Mouse (Mus musculus) limb, embryonic 15.5 days (tissue): ENCODE data around the gene Pofut1. TPM values are rescaled to one million over a fixed set of nuclear protein-coding genes. Genes with fewer than 3 reads are reported as not detected.

Source experiments
- ATAC-seq: fragments of 200-750 bp; cut with Nextera tagmentation; 2 replicates; pipeline ENCODE4 v1.8.0; 2017; ENCODE audit warnings: low read depth, moderate TSS enrichment; ENCODE audit not compliant: insufficient number of reproducible peaks, low FRiP score, low TSS enrichment
- H3K27ac ChIP-seq: fragments of 300-500 bp; sonication (generic); 2 replicates; pipeline ENCODE4 v1.5.1; 2015; ENCODE audit warnings: moderate library complexity, mild to moderate bottlenecking, inconsistent platforms
- H3K27me3 ChIP-seq: fragments of 300-500 bp; sonication (generic); 2 replicates; pipeline ENCODE4 v1.6.1; 2015; ENCODE audit warnings: inconsistent platforms
- H3K36me3 ChIP-seq: fragments of 300-500 bp; sonication (generic); 2 replicates; pipeline ENCODE4 v1.6.1; 2015; ENCODE audit warnings: inconsistent platforms
- H3K4me1 ChIP-seq: fragments of 300-500 bp; sonication (generic); 2 replicates; pipeline ENCODE4 v1.6.1; 2015; ENCODE audit warnings: inconsistent platforms
- H3K4me2 ChIP-seq: fragments of 300-500 bp; sonication (generic); 2 replicates; pipeline ENCODE4 v1.6.1; 2015; ENCODE audit warnings: mild to moderate bottlenecking, inconsistent platforms
- H3K4me3 ChIP-seq: fragments of 300-500 bp; sonication (generic); 2 replicates; pipeline ENCODE4 v1.5.1; 2015; ENCODE audit warnings: mild to moderate bottlenecking, inconsistent platforms
- H3K9ac ChIP-seq: fragments of 300-500 bp; sonication (generic); 2 replicates; pipeline ENCODE4 v1.6.1; 2015; ENCODE audit warnings: inconsistent platforms
- H3K9me3 ChIP-seq: fragments of 300-500 bp; sonication (generic); 2 replicates; pipeline ENCODE4 v1.6.1; 2016; ENCODE audit warnings: inconsistent platforms
- WGBS: fragments of 180-500 bp; shearing (Covaris S2); methylation state at CpG from one replicate; pipeline ENCODE4 v1.1.7; 2015; 5-methylcytosine and 5-hydroxymethylcytosine counted together
- polyA plus RNA-seq: library from polyadenylated mRNA; unstranded; fragments of >200 nt; fragmentation: Nextera tagmentation; extraction: Ambion mirVana; gene quantifications from 2 replicates; pipeline ENCODE4 v1.2.1, GENCODE M21; 2015

Gene Pofut1
- polyA plus RNA-seq, 1 experiment from 2014 or later: 8.5 TPM

GRCm38 (mm10) chr2:153218516-153218915 lies 22.8 kb upstream of the Pofut1 start:
- no peak overlapping the region for H3K4me2 ChIP-seq
- no peaks in the 10 kb centered on the region for H3K27me3 ChIP-seq
- peaks cover 14% of the 10 kb centered on the region; the same call in 1 of the 2 replicates for H3K36me3 ChIP-seq
- H3K9ac ChIP-seq: no peak overlapping the region
- no peaks in the 10 kb centered on the region for H3K4me1 ChIP-seq
- ATAC-seq: no peak
- WGBS: 67% methylated on average over 3 of the region's 3 CpGs
- no peak overlapping the region for H3K4me3 ChIP-seq
- H3K27ac ChIP-seq: no peak overlapping the region
- no peaks in the 10 kb centered on the region for H3K9me3 ChIP-seq

- H3K4me2 ChIP-seq: no peak overlapping the region
- peaks cover 13% of the 10 kb centered on the region for H3K4me1 ChIP-seq
- WGBS: 93% methylated on average over 4 of the region's 4 CpGs
- no peak overlapping the region for H3K9ac ChIP-seq
- ATAC-seq: no peak
- peaks cover 14% of the 10 kb centered on the region; the same call in 1 of the 2 replicates for H3K36me3 ChIP-seq
- H3K27ac ChIP-seq: no peak overlapping the region
- no peak overlapping the region for H3K4me3 ChIP-seq
- no peaks in the 10 kb centered on the region for H3K27me3 ChIP-seq
- H3K9me3 ChIP-seq: no peaks in the 10 kb centered on the region
Measured at GRCm38 (mm10) chr2:153221620-153222019, 19.7 kb upstream of the Pofut1 start.

- H3K9ac ChIP-seq: no peak overlapping the region
- no peak overlapping the region for H3K27ac ChIP-seq
- H3K27me3 ChIP-seq: no peaks in the 10 kb centered on the region
- H3K4me1 ChIP-seq: peaks cover 13% of the 10 kb centered on the region
- H3K9me3 ChIP-seq: no peaks in the 10 kb centered on the region
- no peak overlapping the region for H3K4me3 ChIP-seq
- peaks cover 14% of the 10 kb centered on the region; the same call in 1 of the 2 replicates for H3K36me3 ChIP-seq
- no peak for ATAC-seq
- no peak overlapping the region for H3K4me2 ChIP-seq
Measured at GRCm38 (mm10) chr2:153222130-153222529, 19.2 kb upstream of the Pofut1 start.

- H3K4me3 ChIP-seq: no peak overlapping the region
- no peak overlapping the region for H3K4me2 ChIP-seq
- H3K27me3 ChIP-seq: no peaks in the 10 kb centered on the region
- WGBS: 92% methylated on average over 2 of the region's 2 CpGs
- ATAC-seq: no peak
- H3K36me3 ChIP-seq: peaks cover 14% of the 10 kb centered on the region; the same call in 1 of the 2 replicates
- H3K27ac ChIP-seq: no peak overlapping the region
- no peak overlapping the region for H3K9ac ChIP-seq
- H3K4me1 ChIP-seq: peaks cover 13% of the 10 kb centered on the region
- no peaks in the 10 kb centered on the region for H3K9me3 ChIP-seq
Measured at GRCm38 (mm10) chr2:153222566-153222965, 18.8 kb upstream of the Pofut1 start.

- H3K27me3 ChIP-seq: no peaks in the 10 kb centered on the region
- H3K36me3 ChIP-seq: peaks cover 33% of the 10 kb centered on the region
- 4% methylated on average over 31 of the region's 31 CpGs for WGBS
- peak within 1 kb of the TSS; percentile 80 for H3K4me2 ChIP-seq
- H3K9me3 ChIP-seq: no peaks in the 10 kb centered on the region
- H3K4me3 ChIP-seq: peak within 1 kb of the TSS; percentile 64
- H3K4me1 ChIP-seq: peaks cover 13% of the 10 kb centered on the region
- ATAC-seq: peak; percentile 71; the same call in 1 of the 2 replicates
- peak within 1 kb of the TSS; percentile 84 for H3K27ac ChIP-seq
- H3K9ac ChIP-seq: peak within 1 kb of the TSS; percentile 77
Measured at GRCm38 (mm10) chr2:153224946-153225594, 16.3 kb upstream of the Pofut1 start, which contains the start of gene Tspyl3. Gene Tspyl3, minus strand, starts transcription at chr2:153225441.

- H3K4me3 ChIP-seq: peak overlapping the region; percentile 64
Measured at GRCm38 (mm10) chr2:153225595-153225953, 15.8 kb upstream of the Pofut1 start.

GRCm38 (mm10) chr2:153227959-153228358 lies 13.4 kb upstream of the Pofut1 start:
- no peak overlapping the region for H3K4me3 ChIP-seq
- no peak overlapping the region for H3K4me2 ChIP-seq
- H3K4me1 ChIP-seq: peaks cover 13% of the 10 kb centered on the region
- no peaks in the 10 kb centered on the region for H3K9me3 ChIP-seq
- H3K9ac ChIP-seq: no peak overlapping the region
- no peak for ATAC-seq
- H3K27ac ChIP-seq: no peak overlapping the region
- WGBS: 93% methylated on average over 4 of the region's 4 CpGs
- H3K36me3 ChIP-seq: peaks cover 48% of the 10 kb centered on the region
- no peaks in the 10 kb centered on the region for H3K27me3 ChIP-seq

More at GRCm38 (mm10) chr2:153225595-153225953, 15.8 kb upstream of the Pofut1 start:
- Histone ChIP-seq H3K36me3 (peaks cover 36% of the 10 kb centered on the region), H3K4me2 (peak overlapping the region; percentile 80), H3K9ac (peak overlapping the region; percentile 77; the same call in 1 of the 2 replicates), H3K27ac (peak overlapping the region; percentile 84), H3K9me3 (no peaks in the 10 kb centered on the region), H3K4me1 (peaks cover 13% of the 10 kb centered on the region), H3K27me3 (no peaks in the 10 kb centered on the region)
- 6% methylated on average over 3 of the region's 3 CpGs for WGBS
- no peak; the same call in 1 of the 2 replicates for ATAC-seq

- peaks cover 53% of the 10 kb centered on the region for H3K36me3 ChIP-seq
- no peak overlapping the region for H3K4me2 ChIP-seq
- H3K4me1 ChIP-seq: peaks cover 13% of the 10 kb centered on the region
- no peak overlapping the region for H3K9ac ChIP-seq
- WGBS: 77% methylated on average over 5 of the region's 5 CpGs
- no peak overlapping the region for H3K4me3 ChIP-seq
- H3K27ac ChIP-seq: no peak overlapping the region
- no peak for ATAC-seq
- H3K27me3 ChIP-seq: no peaks in the 10 kb centered on the region
- H3K9me3 ChIP-seq: no peaks in the 10 kb centered on the region
Measured at GRCm38 (mm10) chr2:153228523-153228922, 12.8 kb upstream of the Pofut1 start.

- peaks cover 20% of the 10 kb centered on the region for H3K4me1 ChIP-seq
- H3K9me3 ChIP-seq: no peaks in the 10 kb centered on the region
- H3K27me3 ChIP-seq: no peaks in the 10 kb centered on the region
- H3K4me2 ChIP-seq: no peak overlapping the region
- no peak for ATAC-seq
- no peak overlapping the region for H3K4me3 ChIP-seq
- H3K36me3 ChIP-seq: peaks cover 37% of the 10 kb centered on the region
- 61% methylated on average over 4 of the region's 4 CpGs for WGBS
- no peak overlapping the region for H3K9ac ChIP-seq
- no peak overlapping the region for H3K27ac ChIP-seq
Measured at GRCm38 (mm10) chr2:153237193-153237592, 4.1 kb upstream of the Pofut1 start.

GRCm38 (mm10) chr2:153237891-153238290 lies 3.4 kb upstream of the Pofut1 start:
- no peak for ATAC-seq
- Histone ChIP-seq H3K36me3 (peaks cover 32% of the 10 kb centered on the region), H3K9ac (no peak overlapping the region), H3K9me3 (no peaks in the 10 kb centered on the region), H3K27me3 (no peaks in the 10 kb centered on the region), H3K4me1 (peaks cover 22% of the 10 kb centered on the region), H3K27ac (peak overlapping the region; percentile 69; the same call in 1 of the 2 replicates), H3K4me2 (no peak overlapping the region), H3K4me3 (no peak overlapping the region)
- WGBS: 63% methylated on average over 4 of the region's 4 CpGs

GRCm38 (mm10) chr2:153238406-153238805 lies 2.9 kb upstream of the Pofut1 start:
- H3K27me3 ChIP-seq: no peaks in the 10 kb centered on the region
- no peak overlapping the region for H3K9ac ChIP-seq
- no peak overlapping the region for H3K4me2 ChIP-seq
- peaks cover 22% of the 10 kb centered on the region for H3K4me1 ChIP-seq
- 61% methylated on average over 2 of the region's 2 CpGs for WGBS
- no peaks in the 10 kb centered on the region for H3K9me3 ChIP-seq
- H3K36me3 ChIP-seq: peaks cover 28% of the 10 kb centered on the region
- H3K27ac ChIP-seq: peak overlapping the region; percentile 69; the same call in 1 of the 2 replicates
- ATAC-seq: no peak
- no peak overlapping the region for H3K4me3 ChIP-seq

- peak overlapping the region; percentile 99 for H3K9ac ChIP-seq
- 54% methylated on average over 7 of the region's 7 CpGs for WGBS
- no peaks in the 10 kb centered on the region for H3K9me3 ChIP-seq
- H3K27ac ChIP-seq: peak overlapping the region; percentile 97
- H3K36me3 ChIP-seq: peaks cover 25% of the 10 kb centered on the region
- no peaks in the 10 kb centered on the region for H3K27me3 ChIP-seq
- ATAC-seq: no peak
- H3K4me3 ChIP-seq: peak overlapping the region; percentile 97
- H3K4me1 ChIP-seq: peaks cover 22% of the 10 kb centered on the region
- peak overlapping the region; percentile 80 for H3K4me2 ChIP-seq
Measured at GRCm38 (mm10) chr2:153239021-153239859, 2.1 kb upstream of the Pofut1 start.
